Mouse (Mus musculus) small intestine, adult 2 months (tissue): ENCODE measurements around the gene Agbl2. TPM values are rescaled to one million over a fixed set of nuclear protein-coding genes. Genes with fewer than 3 reads are reported as not detected.
A peak's percentile ranks its signal among the peaks of the same experiment; 100 is the strongest.

Source experiments
- H3K27ac ChIP-seq: fragments of 200-500 bp; 2 replicates; pipeline ENCODE4 v1.5.1; 2012; ENCODE audit warnings: low read depth, low read length, control low read depth, inconsistent platforms; ENCODE audit not compliant: insufficient read depth
- H3K27me3 ChIP-seq: fragments of 200-500 bp; 2 replicates; pipeline ENCODE4 v1.6.1; 2012; ENCODE audit warnings: mild to moderate bottlenecking, moderate library complexity, low read length, inconsistent platforms; ENCODE audit not compliant: control insufficient read depth, insufficient read depth
- H3K36me3 ChIP-seq: fragments of 200-500 bp; 2 replicates; pipeline ENCODE4 v1.6.1; 2012; ENCODE audit warnings: mild to moderate bottlenecking, low read length, control low read depth, inconsistent platforms; ENCODE audit not compliant: control insufficient read depth, insufficient read depth
- H3K4me1 ChIP-seq: fragments of 200-500 bp; 2 replicates; pipeline ENCODE4 v1.6.1; 2012; ENCODE audit warnings: low read length, inconsistent platforms, mixed read lengths; ENCODE audit not compliant: control insufficient read depth, insufficient read depth, insufficient read length
- H3K4me3 ChIP-seq: fragments of 200-500 bp; 2 replicates; pipeline ENCODE4 v1.5.1; 2012; ENCODE audit warnings: low read depth, mild to moderate bottlenecking, control low read depth, inconsistent platforms, low read length, moderate library complexity
- CTCF ChIP-seq: fragments of 200-500 bp; IDR thresholded peaks from 2 replicates; pipeline ENCODE4 v1.5.1; 2012; ENCODE audit warnings: low read depth, mild to moderate bottlenecking, control low read depth, inconsistent platforms, low read length, moderate library complexity, mixed read lengths; ENCODE audit not compliant: insufficient replicate concordance, insufficient read length; ENCODE audit errors: extremely low read depth
- POLR2A ChIP-seq: fragments of 200-500 bp; IDR thresholded peaks from 2 replicates; pipeline ENCODE4 v1.6.1; 2012; ENCODE audit warnings: low read depth, mild to moderate bottlenecking, control low read depth, inconsistent platforms, low read length, moderate library complexity
- WGBS: fragments of 180-500 bp; shearing (Covaris S2); methylation state at CpG from one replicate; pipeline ENCODE4 v1.1.7; 2018; 5-methylcytosine and 5-hydroxymethylcytosine counted together
- polyA plus RNA-seq: library from polyadenylated mRNA; depleted of rRNA; stranded (reverse); fragments of >200 nt; gene quantifications from 2 replicates; pipeline ENCODE4 v1.2.3, GENCODE M21; 2012

Gene Agbl2
- polyA plus RNA-seq, 1 experiment, result 0.22 TPM

GRCm38 (mm10) chr2:90745740-90746537, 36.6 kb upstream of the Agbl2 start:
- Histone ChIP-seq H3K4me3 (peak overlapping the region; percentile 82), H3K36me3 (peaks cover 4% of the 10 kb centered on the region), H3K27me3 (no peaks in the 10 kb centered on the region), H3K27ac (peak overlapping the region; percentile 71), H3K4me1 (peaks cover 6% of the 10 kb centered on the region; the same call in 1 of the 2 replicates)
- TF ChIP-seq CTCF, result no peak
- under 1% methylated on average over 54 of the region's 54 CpGs for WGBS

GRCm38 (mm10) chr2:90746538-90746865, 36.0 kb upstream of the Agbl2 start:
- H3K4me1 ChIP-seq, result peaks cover 6% of the 10 kb centered on the region; the same call in 1 of the 2 replicates
- peaks cover 9% of the 10 kb centered on the region for H3K36me3 ChIP-seq
- no peaks in the 10 kb centered on the region for H3K27me3 ChIP-seq
- 3% methylated on average over 4 of the region's 4 CpGs for WGBS
- peak overlapping the region; percentile 60 for H3K4me3 ChIP-seq
- TF ChIP-seq POLR2A (no peak), CTCF (no peak)
- no peak overlapping the region for H3K27ac ChIP-seq

- Histone ChIP-seq H3K4me3 (peak overlapping the region; percentile 25; the same call in 1 of the 2 replicates), H3K27me3 (no peaks in the 10 kb centered on the region), H3K4me1 (peaks cover 6% of the 10 kb centered on the region; the same call in 1 of the 2 replicates), H3K36me3 (peaks cover 10% of the 10 kb centered on the region), H3K27ac (no peak overlapping the region)
- TF ChIP-seq POLR2A (no peak), CTCF (no peak)
- 77% methylated on average over 10 of the region's 10 CpGs for WGBS
Observed at GRCm38 (mm10) chr2:90747131-90747530, 35.4 kb upstream of the Agbl2 start.

- Histone ChIP-seq H3K27me3 (no peaks in the 10 kb centered on the region), H3K27ac (no peak overlapping the region), H3K4me1 (peaks cover 4% of the 10 kb centered on the region; the same call in 1 of the 2 replicates), H3K36me3 (peaks cover 32% of the 10 kb centered on the region), H3K4me3 (no peak overlapping the region)
- TF ChIP-seq POLR2A (no peak), CTCF (no peak)
- WGBS, result 53% methylated on average over 6 of the region's 6 CpGs
Observed at GRCm38 (mm10) chr2:90749676-90750459, 32.7 kb upstream of the Agbl2 start.

GRCm38 (mm10) chr2:90753565-90753964, 29.0 kb upstream of the Agbl2 start:
- Histone ChIP-seq H3K27me3 (no peaks in the 10 kb centered on the region), H3K36me3 (peaks cover 59% of the 10 kb centered on the region), H3K4me1 (peaks cover 1% of the 10 kb centered on the region; the same call in 1 of the 2 replicates), H3K4me3 (no peak overlapping the region), H3K27ac (no peak overlapping the region)
- WGBS, result 87% methylated on average over 2 of the region's 2 CpGs
- no peak for TF ChIP-seq POLR2A
- TF ChIP-seq CTCF, result no peak

- no peak overlapping the region for H3K4me3 ChIP-seq
Observed at GRCm38 (mm10) chr2:90754188-90754587, 28.3 kb upstream of the Agbl2 start.

GRCm38 (mm10) chr2:90765123-90765522, 17.4 kb upstream of the Agbl2 start:
- Histone ChIP-seq H3K4me3 (no peak overlapping the region), H3K4me1 (no peaks in the 10 kb centered on the region), H3K27ac (no peak overlapping the region), H3K36me3 (peaks cover 63% of the 10 kb centered on the region), H3K27me3 (no peaks in the 10 kb centered on the region)
- no peak for TF ChIP-seq CTCF
- WGBS, result 85% methylated on average over 3 of the region's 3 CpGs

More at GRCm38 (mm10) chr2:90754188-90754587, 28.3 kb upstream of the Agbl2 start:
- H3K36me3 ChIP-seq, result peaks cover 59% of the 10 kb centered on the region
- 97% methylated on average over 3 of the region's 3 CpGs for WGBS
- H3K27me3 ChIP-seq, result no peaks in the 10 kb centered on the region
- peaks cover 1% of the 10 kb centered on the region; the same call in 1 of the 2 replicates for H3K4me1 ChIP-seq
- no peak overlapping the region for H3K27ac ChIP-seq
- TF ChIP-seq POLR2A (no peak), CTCF (no peak)
